Mouse (Mus musculus) kidney, adult 2 months (tissue): ENCODE results near the gene Zfp617. TPM values are rescaled to one million over a fixed set of nuclear protein-coding genes. Genes with fewer than 3 reads are reported as not detected.

ENCODE experiments used
- DNase-seq: peaks from one replicate; pipeline ENCODE4 v3.0.0; 2021
- H3K27ac ChIP-seq: fragments of 200-500 bp; 2 replicates; pipeline ENCODE4 v1.5.1; 2012; ENCODE audit warnings: low read depth, low read length, control low read depth, inconsistent platforms; ENCODE audit not compliant: insufficient read depth
- H3K27me3 ChIP-seq: fragments of 200-500 bp; replicated peaks from 2 replicates; pipeline ENCODE4 v1.6.1; 2012; ENCODE audit warnings: mild to moderate bottlenecking, moderate library complexity, low read length, inconsistent platforms; ENCODE audit not compliant: control insufficient read depth, insufficient read depth
- H3K36me3 ChIP-seq: fragments of 200-500 bp; 2 replicates; pipeline ENCODE4 v1.6.1; 2012; ENCODE audit warnings: mild to moderate bottlenecking, moderate library complexity, low read length, inconsistent platforms; ENCODE audit not compliant: control insufficient read depth, insufficient read depth
- H3K4me1 ChIP-seq: fragments of 200-500 bp; 2 replicates; pipeline ENCODE4 v1.6.1; 2011; ENCODE audit warnings: low read length; ENCODE audit not compliant: control insufficient read depth, insufficient read depth
- H3K4me3 ChIP-seq: fragments of 200-500 bp; 2 replicates; pipeline ENCODE4 v1.5.1; 2011; ENCODE audit warnings: mild to moderate bottlenecking, low read depth, low read length, control low read depth; ENCODE audit not compliant: insufficient read depth
- CTCF ChIP-seq: fragments of 200-500 bp; conservative IDR thresholded peaks from 2 replicates; pipeline ENCODE4 v1.5.1; 2011; ENCODE audit warnings: low read depth, mild to moderate bottlenecking, control low read depth, low read length, moderate library complexity, mixed read lengths; ENCODE audit not compliant: insufficient read depth, insufficient read length
- POLR2A ChIP-seq: fragments of 200-500 bp; IDR thresholded peaks from one replicate; pipeline ENCODE4 v1.6.1; 2011; ENCODE audit warnings: low read depth, low read length, control low read depth
- WGBS: fragments of 180-500 bp; shearing (Covaris S2); methylation state at CpG from one replicate; pipeline ENCODE4 v1.1.7; 2018; 5-methylcytosine and 5-hydroxymethylcytosine counted together
- polyA plus RNA-seq: library from polyadenylated mRNA; depleted of rRNA; stranded (reverse); fragments of >200 nt; gene quantifications from 2 replicates; pipeline ENCODE4 v1.2.3, GENCODE M21; 2012; rRNA removed

Zfp617 gene
- polyA plus RNA-seq, 1 experiment = 3.8 TPM

GRCm38 (mm10) chr8:71968636-71969035 lies 60.2 kb downstream of the Zfp617 start:
- H3K27ac ChIP-seq = no peak overlapping the region
- H3K4me1 ChIP-seq = no peaks in the 10 kb centered on the region
- peaks cover 2% of the 10 kb centered on the region; the same call in 1 of the 2 replicates for H3K36me3 ChIP-seq
- no peak for DNase-seq
- WGBS = 94% methylated on average over 6 of the region's 6 CpGs
- H3K4me3 ChIP-seq = no peak overlapping the region
- TF ChIP-seq POLR2A = no peak
- no peak for TF ChIP-seq CTCF
- no peaks in the 10 kb centered on the region for H3K27me3 ChIP-seq

DNA sequence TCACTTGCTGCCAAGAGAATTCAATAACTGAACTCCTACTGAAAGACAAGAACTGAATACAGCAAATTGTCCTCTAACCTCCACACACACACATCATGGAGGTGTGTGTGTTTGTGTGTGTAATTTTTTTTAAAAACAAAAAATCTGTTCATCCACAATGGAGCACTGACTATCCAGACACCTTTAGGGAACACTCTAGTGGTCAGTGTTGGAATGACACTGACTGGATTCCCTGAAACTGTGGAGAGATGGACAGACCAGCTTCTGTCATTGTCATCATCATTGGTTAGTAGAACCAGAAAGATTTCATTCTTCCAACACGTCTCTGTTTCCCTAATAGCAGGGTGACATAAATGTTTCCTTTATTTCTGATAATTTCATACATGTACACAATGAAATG lies 63.5 kb downstream of the Zfp617 start:
- no peak overlapping the region for H3K4me3 ChIP-seq
- no peak overlapping the region for H3K27ac ChIP-seq
- H3K36me3 ChIP-seq = no peaks in the 10 kb centered on the region
- H3K4me1 ChIP-seq = no peaks in the 10 kb centered on the region
- DNase-seq = peak; percentile 36
- no peaks in the 10 kb centered on the region for H3K27me3 ChIP-seq
- TF ChIP-seq POLR2A = no peak
- TF ChIP-seq CTCF = peak; percentile 27; the same call in 1 of the 2 replicates
- 65% methylated on average over 1 of the region's 1 CpGs for WGBS

- no peaks in the 10 kb centered on the region for H3K4me1 ChIP-seq
- no peak overlapping the region for H3K27ac ChIP-seq
- H3K27me3 ChIP-seq = no peaks in the 10 kb centered on the region
- 85% methylated on average over 3 of the region's 3 CpGs for WGBS
- no peak for DNase-seq
- no peak overlapping the region for H3K4me3 ChIP-seq
- H3K36me3 ChIP-seq = no peaks in the 10 kb centered on the region
- no peak for TF ChIP-seq POLR2A
- no peak for TF ChIP-seq CTCF
Measured at GRCm38 (mm10) chr8:71974211-71974610, 65.8 kb downstream of the Zfp617 start.

DNA sequence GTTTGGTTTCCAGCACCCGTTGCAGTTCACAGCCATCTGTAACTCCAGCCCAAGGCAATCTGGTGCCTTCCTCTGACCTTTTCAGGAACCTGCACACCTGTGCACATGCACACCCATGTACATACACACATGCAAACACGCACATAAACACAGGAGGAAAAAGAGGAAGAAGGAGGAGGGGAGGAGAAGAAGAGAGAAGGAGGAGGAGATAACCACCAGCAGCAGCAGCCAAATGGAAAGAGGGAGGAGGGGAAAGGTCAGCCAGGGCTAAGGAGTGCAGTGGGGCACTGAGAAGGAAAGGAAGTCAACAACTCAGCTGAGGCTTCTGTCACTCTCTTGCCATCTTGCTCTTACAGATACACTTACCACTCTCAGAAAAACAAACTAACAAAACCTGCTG lies 72.6 kb downstream of the Zfp617 start:
- no peaks in the 10 kb centered on the region for H3K27me3 ChIP-seq
- H3K4me1 ChIP-seq = no peaks in the 10 kb centered on the region
- DNase-seq = peak; percentile 12
- no peak overlapping the region for H3K27ac ChIP-seq
- 28% methylated on average over 2 of the region's 2 CpGs for WGBS
- TF ChIP-seq CTCF (no peak), POLR2A (no peak)
- H3K36me3 ChIP-seq = no peaks in the 10 kb centered on the region
- H3K4me3 ChIP-seq = no peak overlapping the region

- Histone ChIP-seq H3K27ac (no peak overlapping the region), H3K36me3 (no peaks in the 10 kb centered on the region), H3K27me3 (no peaks in the 10 kb centered on the region), H3K4me3 (no peak overlapping the region), H3K4me1 (no peaks in the 10 kb centered on the region)
- DNase-seq = no peak
- TF ChIP-seq POLR2A (no peak), CTCF (no peak)
- WGBS = 62% methylated on average over 4 of the region's 4 CpGs
Measured at GRCm38 (mm10) chr8:71981456-71981855, 73.0 kb downstream of the Zfp617 start.

Other genes with a start within 250 kb of the Zfp617 start
- 1.3 and 2.1 TPM in 2 replicates for gene Unc13a, start 236.9 kb upstream of the Zfp617 start, polyA plus RNA-seq
- gene Jak3, start 232.3 kb upstream of the Zfp617 start, polyA plus RNA-seq = 15.1 and 16.5 TPM in 2 replicates
- gene Insl3, start 219.4 kb upstream of the Zfp617 start, polyA plus RNA-seq = 14.5 and 17.8 TPM in 2 replicates
- 5.5 and 5.9 TPM in 2 replicates for gene B3gnt3, start 206.8 kb upstream of the Zfp617 start, polyA plus RNA-seq
- gene Fcho1, start 182.9 kb upstream of the Zfp617 start, polyA plus RNA-seq = 4.2 and 9.5 TPM in 2 replicates
- gene Zfp709, start 26.6 kb upstream of the Zfp617 start, polyA plus RNA-seq = 0.29 and 0.52 TPM in 2 replicates
- 0.87 and 1.3 TPM in 2 replicates for gene Zfp882, start within 50 bp of the Zfp617 start, polyA plus RNA-seq
- 6.7 and 8.9 TPM in 2 replicates for gene Zfp961, start 42.4 kb downstream of the Zfp617 start, polyA plus RNA-seq
- 1.7 and 3.3 TPM in 2 replicates for gene Cyp4f18, start 101.0 kb downstream of the Zfp617 start, polyA plus RNA-seq
- gene Olfr372, start 132.6 kb downstream of the Zfp617 start, polyA plus RNA-seq = not detected in 2 replicates
- gene Olfr373, start 174.5 kb downstream of the Zfp617 start, polyA plus RNA-seq = not detected in 2 replicates
- not detected in 2 replicates for gene Olfr374, start 198.4 kb downstream of the Zfp617 start, polyA plus RNA-seq
- 43.9 and 55.7 TPM in 2 replicates for gene Tpm4, start 226.3 kb downstream of the Zfp617 start, polyA plus RNA-seq